Mouse (Mus musculus): ENCODE results near the gene Sec31a. TPM values are rescaled to one million over a fixed set of nuclear protein-coding genes. Genes with fewer than 3 reads are reported as not detected.

Sec31a gene
- polyA plus RNA-seq, 1 experiment: 168 TPM

GRCm38 (mm10) chr5:100369093-100369492 lies 46.9 kb downstream of the Sec31a start:
- H3K4me2 ChIP-seq (ENCODE audit: low read depth): no peak overlapping the region
- TF ChIP-seq MYOG (IDR thresholded peaks at IDR 0.05; ENCODE audit: control insufficient read depth in 1 of 3, insufficient read depth in 1 of 3, insufficient read length in 2 of 3, low read depth in 2 of 3): no peak
- TF ChIP-seq CEBPB (IDR thresholded peaks at IDR 0.05; ENCODE audit: insufficient read depth, poor library complexity, severe bottlenecking): no peak

GRCm38 (mm10) chr5:100368527-100368926 lies 47.5 kb downstream of the Sec31a start:
- Histone ChIP-seq H3K27me3 (ENCODE audit: control insufficient read depth, insufficient read depth, insufficient read length) (no peaks in the 10 kb centered on the region), H3K79me2 (ENCODE audit: control insufficient read depth, insufficient read depth) (no peaks in the 10 kb centered on the region), H3ac (ENCODE audit: control insufficient read depth, insufficient read length) (no peak overlapping the region), H3K4me2 (ENCODE audit: low read depth) (no peak overlapping the region), H3K36me3 (ENCODE audit: control insufficient read depth, insufficient read depth) (peaks cover 53% of the 10 kb centered on the region), H3K4me3 (no peak overlapping the region)
- TF ChIP-seq REST (IDR thresholded peaks at IDR 0.05; ENCODE audit: insufficient read depth, insufficient read length) (no peak), CEBPB (IDR thresholded peaks at IDR 0.05; ENCODE audit: insufficient read depth, poor library complexity, severe bottlenecking) (no peak), USF1 (IDR thresholded peaks at IDR 0.05; ENCODE audit: low read depth) (no peak), TCF3 (IDR thresholded peaks at IDR 0.05; ENCODE audit: insufficient read length, low read depth) (no peak), POLR2AphosphoS2 (IDR thresholded peaks at IDR 0.05; ENCODE audit: insufficient read length, low read depth) (no peak), MAX (IDR thresholded peaks at IDR 0.05; ENCODE audit: low read depth) (no peak), POLR2A (IDR thresholded peaks at IDR 0.05; ENCODE audit: insufficient read length, low read depth) (no peak), MYOD1 (IDR thresholded peaks at IDR 0.05; ENCODE audit: control insufficient read depth in 1 of 3, insufficient read length in 2 of 3, low read depth in 2 of 3) (no peak), SRF (IDR thresholded peaks at IDR 0.05; ENCODE audit: control insufficient read depth, insufficient read length, low read depth) (no peak), MYOG (IDR thresholded peaks at IDR 0.05; ENCODE audit: control insufficient read depth in 1 of 3, insufficient read depth in 1 of 3, insufficient read length in 2 of 3, low read depth in 2 of 3) (no peak), E2F4 (IDR thresholded peaks at IDR 0.05; ENCODE audit: insufficient read depth) (no peak), TCF12 (IDR thresholded peaks at IDR 0.05; ENCODE audit: insufficient read depth, poor library complexity, severe bottlenecking) (no peak)

More at GRCm38 (mm10) chr5:100369093-100369492, 46.9 kb downstream of the Sec31a start:
- Histone ChIP-seq H3K4me3 (no peak overlapping the region), H3K36me3 (ENCODE audit: control insufficient read depth, insufficient read depth) (peaks cover 53% of the 10 kb centered on the region), H3ac (ENCODE audit: control insufficient read depth, insufficient read length) (no peak overlapping the region), H3K79me2 (ENCODE audit: control insufficient read depth, insufficient read depth) (no peaks in the 10 kb centered on the region), H3K27me3 (ENCODE audit: control insufficient read depth, insufficient read depth, insufficient read length) (no peaks in the 10 kb centered on the region)

- Histone ChIP-seq H3K79me2 (ENCODE audit: control insufficient read depth, insufficient read depth) (no peaks in the 10 kb centered on the region), H3K36me3 (ENCODE audit: control insufficient read depth, insufficient read depth) (peaks cover 56% of the 10 kb centered on the region), H3ac (ENCODE audit: control insufficient read depth, insufficient read length) (no peak overlapping the region), H3K4me3 (no peak overlapping the region), H3K27me3 (ENCODE audit: control insufficient read depth, insufficient read depth, insufficient read length) (no peaks in the 10 kb centered on the region), H3K4me2 (ENCODE audit: low read depth) (no peak overlapping the region)
- TF ChIP-seq SRF (IDR thresholded peaks at IDR 0.05; ENCODE audit: control insufficient read depth, insufficient read length, low read depth) (no peak), MYOG (IDR thresholded peaks at IDR 0.05; ENCODE audit: control insufficient read depth in 1 of 3, insufficient read depth in 1 of 3, insufficient read length in 2 of 3, low read depth in 2 of 3) (no peak), MYOD1 (IDR thresholded peaks at IDR 0.05; ENCODE audit: control insufficient read depth in 1 of 3, insufficient read length in 2 of 3, low read depth in 2 of 3) (no peak), USF1 (IDR thresholded peaks at IDR 0.05; ENCODE audit: low read depth) (no peak), REST (IDR thresholded peaks at IDR 0.05; ENCODE audit: insufficient read depth, insufficient read length) (no peak), CEBPB (IDR thresholded peaks at IDR 0.05; ENCODE audit: insufficient read depth, poor library complexity, severe bottlenecking) (no peak), MAX (IDR thresholded peaks at IDR 0.05; ENCODE audit: low read depth) (no peak), TCF3 (IDR thresholded peaks at IDR 0.05; ENCODE audit: insufficient read length, low read depth) (no peak)
Observed at GRCm38 (mm10) chr5:100367051-100367450, 49.0 kb downstream of the Sec31a start.

GRCm38 (mm10) chr5:100360296-100360695 lies 55.7 kb downstream of the Sec31a start:
- H3K79me2 ChIP-seq (ENCODE audit: control insufficient read depth, insufficient read depth): no peaks in the 10 kb centered on the region
- H3K36me3 ChIP-seq (ENCODE audit: control insufficient read depth, insufficient read depth): peaks cover 33% of the 10 kb centered on the region
- H3K27me3 ChIP-seq (ENCODE audit: control insufficient read depth, insufficient read depth, insufficient read length): no peaks in the 10 kb centered on the region
- H3ac ChIP-seq (ENCODE audit: control insufficient read depth, insufficient read length): no peak overlapping the region
- H3K4me3 ChIP-seq: no peak overlapping the region
- H3K4me2 ChIP-seq (ENCODE audit: low read depth): no peak overlapping the region
- TF ChIP-seq REST (IDR thresholded peaks at IDR 0.05; ENCODE audit: insufficient read depth, insufficient read length) (no peak), TCF3 (IDR thresholded peaks at IDR 0.05; ENCODE audit: insufficient read length, low read depth) (no peak), TCF12 (IDR thresholded peaks at IDR 0.05; ENCODE audit: insufficient read depth, poor library complexity, severe bottlenecking) (no peak), MYOD1 (IDR thresholded peaks at IDR 0.05; ENCODE audit: control insufficient read depth in 1 of 3, insufficient read length in 2 of 3, low read depth in 2 of 3) (no peak), USF1 (IDR thresholded peaks at IDR 0.05; ENCODE audit: low read depth) (no peak), SRF (IDR thresholded peaks at IDR 0.05; ENCODE audit: control insufficient read depth, insufficient read length, low read depth) (no peak), POLR2AphosphoS2 (IDR thresholded peaks at IDR 0.05; ENCODE audit: insufficient read length, low read depth) (no peak), MAX (IDR thresholded peaks at IDR 0.05; ENCODE audit: low read depth) (no peak)

GRCm38 (mm10) chr5:100358334-100358733 lies 57.7 kb downstream of the Sec31a start:
- no peak for TF ChIP-seq POLR2A (IDR thresholded peaks at IDR 0.05; ENCODE audit: insufficient read length, low read depth)
- TF ChIP-seq TCF3 (IDR thresholded peaks at IDR 0.05; ENCODE audit: insufficient read length, low read depth): no peak
- no peak for TF ChIP-seq CEBPB (IDR thresholded peaks at IDR 0.05; ENCODE audit: insufficient read depth, poor library complexity, severe bottlenecking)
- no peak for TF ChIP-seq REST (IDR thresholded peaks at IDR 0.05; ENCODE audit: insufficient read depth, insufficient read length)
- TF ChIP-seq USF1 (IDR thresholded peaks at IDR 0.05; ENCODE audit: low read depth): no peak
- no peak for TF ChIP-seq MYOG (IDR thresholded peaks at IDR 0.05; ENCODE audit: control insufficient read depth in 1 of 3, insufficient read depth in 1 of 3, insufficient read length in 2 of 3, low read depth in 2 of 3)
- no peak for TF ChIP-seq POLR2AphosphoS2 (IDR thresholded peaks at IDR 0.05; ENCODE audit: insufficient read length, low read depth)
- TF ChIP-seq SRF (IDR thresholded peaks at IDR 0.05; ENCODE audit: control insufficient read depth, insufficient read length, low read depth): no peak
- Histone ChIP-seq H3K27me3 (ENCODE audit: control insufficient read depth, insufficient read depth, insufficient read length) (no peaks in the 10 kb centered on the region), H3K36me3 (ENCODE audit: control insufficient read depth, insufficient read depth) (peaks cover 17% of the 10 kb centered on the region), H3K4me3 (no peak overlapping the region), H3ac (ENCODE audit: control insufficient read depth, insufficient read length) (no peak overlapping the region), H3K4me2 (ENCODE audit: low read depth) (no peak overlapping the region), H3K79me2 (ENCODE audit: control insufficient read depth, insufficient read depth) (no peaks in the 10 kb centered on the region)

All from myocyte (in vitro differentiated cells).